Mouse (Mus musculus) forebrain, postnatal 0 days (tissue): ENCODE data around the gene Slc7a1. TPM values are rescaled to one million over a fixed set of nuclear protein-coding genes. Genes with fewer than 3 reads are reported as not detected.
A peak's percentile ranks its signal among the peaks of the same experiment; 100 is the strongest.

Source experiments
- ATAC-seq: fragments of 200-750 bp; cut with Nextera tagmentation; 2 replicates; pipeline ENCODE4 v1.8.0; 2017; ENCODE audit warnings: mild to moderate bottlenecking, moderate library complexity
- DNase-seq: peaks from one replicate; pipeline ENCODE4 v3.0.0-alpha.2; 2015
- H3K27ac ChIP-seq: fragments of 300-500 bp; sonication (generic); 2 replicates; pipeline ENCODE4 v1.5.1; 2014; ENCODE audit warnings: low read depth, mild to moderate bottlenecking, antibody characterized with exemption, low read length, moderate library complexity, mixed read lengths
- H3K27me3 ChIP-seq: fragments of 300-500 bp; sonication (generic); 2 replicates; pipeline ENCODE4 v1.6.1; 2014; ENCODE audit warnings: mild to moderate bottlenecking, low read length, mixed read lengths; ENCODE audit not compliant: insufficient read depth
- H3K36me3 ChIP-seq: fragments of 300-500 bp; sonication (generic); 2 replicates; pipeline ENCODE4 v1.6.1; 2014; ENCODE audit warnings: mild to moderate bottlenecking, moderate library complexity; ENCODE audit not compliant: insufficient read depth
- H3K4me1 ChIP-seq: fragments of 300-500 bp; sonication (generic); 2 replicates; pipeline ENCODE4 v1.6.1; 2014; ENCODE audit warnings: antibody characterized with exemption; ENCODE audit not compliant: insufficient read depth
- H3K4me2 ChIP-seq: fragments of 300-500 bp; sonication (generic); 2 replicates; pipeline ENCODE4 v1.6.1; 2014; ENCODE audit warnings: low read depth, mild to moderate bottlenecking, moderate library complexity
- H3K4me3 ChIP-seq: fragments of 300-500 bp; sonication (generic); 2 replicates; pipeline ENCODE4 v1.5.1; 2014; ENCODE audit warnings: low read depth, low read length, mixed read lengths
- H3K9ac ChIP-seq: fragments of 300-500 bp; sonication (generic); 2 replicates; pipeline ENCODE4 v1.6.1; 2014; ENCODE audit warnings: mild to moderate bottlenecking
- H3K9me3 ChIP-seq: fragments of 300-500 bp; sonication (generic); 2 replicates; pipeline ENCODE4 v1.6.1; 2016; ENCODE audit warnings: low read length
- CTCF ChIP-seq: sonication (generic); IDR thresholded peaks from 2 replicates; pipeline ENCODE4 v1.5.1; 2016; ENCODE audit warnings: antibody characterized with exemption, control low read depth, low read depth
- WGBS: fragments of 180-500 bp; shearing (Covaris S2); extraction: QIAGEN DNeasy Blood & Tissue Kit; methylation state at CpG from one replicate; pipeline ENCODE4 v1.1.7; 2014; 5-methylcytosine and 5-hydroxymethylcytosine counted together
- polyA plus RNA-seq: library from polyadenylated mRNA; unstranded; fragments of >200 nt; fragmentation: Nextera tagmentation; extraction: Ambion mirVana; gene quantifications from 2 replicates; pipeline ENCODE4 v1.2.1, GENCODE M21; 2015
- total RNA-seq: library from RNA; depleted of rRNA; stranded (reverse); fragments of >200 nt; gene quantifications from 2 replicates; pipeline ENCODE4 v1.2.3, GENCODE M21; 2014; rRNA removed

Slc7a1 gene
- total RNA-seq = 31.9 and 52.2 TPM in 2 replicates
- 28.0 and 44.0 TPM in 2 replicates for polyA plus RNA-seq

DNA sequence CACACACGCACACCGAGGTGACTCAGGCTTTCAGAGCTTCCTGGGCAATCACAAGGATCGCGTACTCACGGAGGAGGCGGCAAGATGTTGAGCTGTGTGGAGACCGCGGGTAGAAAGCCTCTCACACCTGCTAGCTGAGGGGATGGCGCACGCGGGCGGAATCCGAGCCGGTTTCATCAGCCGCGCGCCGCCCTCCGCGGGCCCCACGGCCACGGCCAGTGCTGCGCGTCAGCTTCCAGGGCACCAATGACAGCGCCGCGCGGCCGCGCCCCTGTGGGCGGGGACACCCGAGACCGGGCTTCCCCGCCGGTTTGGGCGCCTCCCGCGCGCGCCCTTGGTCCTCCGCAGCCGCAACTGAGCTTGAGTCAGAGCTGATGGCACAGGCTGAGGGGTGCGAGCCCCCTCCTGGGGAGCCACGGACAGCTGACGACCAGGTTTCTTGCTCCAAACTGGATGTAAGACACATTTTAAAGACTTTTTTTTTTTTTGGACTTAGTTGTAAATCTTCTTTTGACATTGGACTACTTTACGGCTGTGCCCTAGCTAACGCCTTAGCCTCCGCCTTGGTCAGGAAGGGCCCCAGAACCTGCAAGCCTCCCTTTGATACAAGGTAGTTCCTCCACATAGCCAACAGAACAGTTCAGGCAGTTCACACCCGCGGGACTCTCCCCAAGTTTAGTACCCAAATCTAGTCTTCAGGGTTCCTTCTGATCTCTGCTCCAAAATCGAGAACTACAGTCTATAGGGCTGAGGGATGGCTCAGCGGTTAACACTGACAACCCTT, at the start of gene Slc7a1:
TSS of gene Slc7a1 (minus strand) at position 245 of the 784 bp plus-strand sequence.
- 2% methylated on average over 52 of the region's 52 CpGs for WGBS
- peak within 1 kb of the TSS; percentile 85 for H3K27ac ChIP-seq
- TF ChIP-seq CTCF = no peak
- H3K9ac ChIP-seq = peak within 1 kb of the TSS; percentile 88
- H3K4me1 ChIP-seq = peaks cover 4% of the 10 kb centered on the region; the same call in 1 of the 2 replicates
- H3K9me3 ChIP-seq = no peaks in the 10 kb centered on the region
- ATAC-seq (peak; percentile 94), DNase-seq (peak; percentile 90)
- no peaks in the 10 kb centered on the region for H3K36me3 ChIP-seq
- no peaks in the 10 kb centered on the region for H3K27me3 ChIP-seq
- peak within 1 kb of the TSS; percentile 77 for H3K4me3 ChIP-seq
- H3K4me2 ChIP-seq = peak within 1 kb of the TSS; percentile 86

DNA sequence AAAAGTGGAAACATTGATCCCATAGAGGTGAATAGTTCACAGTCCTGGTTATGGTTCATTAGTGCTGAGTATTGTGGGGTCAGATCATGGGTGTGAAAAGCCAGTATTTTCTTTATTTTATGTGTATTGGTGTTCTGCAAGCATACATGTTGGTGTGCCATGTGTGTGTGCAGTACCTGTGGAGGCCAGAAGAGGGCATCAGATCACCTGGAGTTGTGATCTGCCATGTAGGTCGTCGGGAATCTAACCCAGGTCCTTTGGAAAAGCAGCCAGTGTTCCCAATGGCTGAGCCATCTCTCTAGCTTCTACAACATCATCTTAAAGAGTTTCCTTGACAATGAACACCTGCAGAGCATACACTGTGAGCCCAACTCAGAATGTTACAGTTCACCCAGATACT, 45.3 kb upstream of the Slc7a1 start:
- ATAC-seq (no peak), DNase-seq (no peak)
- Histone ChIP-seq H3K27me3 (no peaks in the 10 kb centered on the region), H3K9me3 (no peaks in the 10 kb centered on the region), H3K9ac (no peak overlapping the region), H3K4me3 (no peak overlapping the region), H3K27ac (no peak overlapping the region), H3K36me3 (no peaks in the 10 kb centered on the region), H3K4me2 (no peak overlapping the region), H3K4me1 (no peaks in the 10 kb centered on the region)
- peak; percentile 6; the same call in 1 of the 2 replicates for TF ChIP-seq CTCF
- 88% methylated on average over 2 of the region's 2 CpGs for WGBS

DNA sequence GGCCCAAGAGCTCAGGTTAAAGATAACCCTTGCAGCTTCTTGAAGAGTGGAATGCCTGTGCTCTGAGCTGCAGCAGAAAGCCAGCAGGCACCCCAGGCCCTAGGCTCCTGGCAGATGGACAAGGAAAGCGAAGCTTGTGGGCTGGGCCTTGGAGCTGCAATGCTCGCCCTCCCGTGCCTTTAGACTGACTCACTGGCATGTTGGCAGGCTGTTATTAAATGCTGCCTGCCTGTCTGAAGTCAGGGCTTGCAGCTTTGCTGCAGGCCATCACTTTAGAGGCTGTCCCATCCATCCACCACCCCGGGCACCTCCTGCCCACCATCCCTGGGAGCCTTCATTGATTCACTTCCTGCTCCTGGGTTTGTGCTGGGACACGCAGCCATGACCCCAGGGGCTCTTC, 44.0 kb upstream of the Slc7a1 start:
- ATAC-seq (no peak), DNase-seq (no peak)
- Histone ChIP-seq H3K9ac (no peak overlapping the region), H3K36me3 (no peaks in the 10 kb centered on the region), H3K9me3 (no peaks in the 10 kb centered on the region), H3K4me3 (no peak overlapping the region), H3K27me3 (no peaks in the 10 kb centered on the region), H3K4me2 (no peak overlapping the region), H3K4me1 (no peaks in the 10 kb centered on the region), H3K27ac (no peak overlapping the region)
- TF ChIP-seq CTCF = no peak
- WGBS = 67% methylated on average over 5 of the region's 5 CpGs

DNA sequence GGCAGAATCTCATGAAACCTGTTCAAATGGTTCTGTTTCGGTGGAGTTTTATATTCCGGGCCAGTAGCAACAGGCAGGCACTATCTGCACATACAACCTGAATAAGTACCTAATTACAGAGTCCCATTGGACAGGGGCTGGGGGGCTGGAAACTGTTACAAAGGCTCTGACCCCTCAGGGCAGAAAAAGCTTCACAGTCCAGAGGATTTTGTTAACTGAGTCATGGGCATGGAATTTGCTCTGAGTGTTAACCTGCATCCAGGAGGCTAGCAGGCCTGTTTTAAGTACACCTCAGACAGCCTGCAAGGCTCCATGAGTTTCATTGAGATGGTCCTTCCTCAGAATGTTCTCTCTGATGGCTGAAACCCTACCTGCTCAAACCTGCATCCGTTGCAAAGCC, 36.0 kb upstream of the Slc7a1 start:
- no peak overlapping the region for H3K4me3 ChIP-seq
- DNase-seq (no peak), ATAC-seq (no peak)
- no peaks in the 10 kb centered on the region for H3K36me3 ChIP-seq
- H3K4me2 ChIP-seq = no peak overlapping the region
- no peaks in the 10 kb centered on the region for H3K9me3 ChIP-seq
- H3K4me1 ChIP-seq = no peaks in the 10 kb centered on the region
- no peaks in the 10 kb centered on the region for H3K27me3 ChIP-seq
- WGBS = 72% methylated on average over 3 of the region's 3 CpGs
- H3K9ac ChIP-seq = no peak overlapping the region
- no peak for TF ChIP-seq CTCF
- H3K27ac ChIP-seq = no peak overlapping the region

DNA sequence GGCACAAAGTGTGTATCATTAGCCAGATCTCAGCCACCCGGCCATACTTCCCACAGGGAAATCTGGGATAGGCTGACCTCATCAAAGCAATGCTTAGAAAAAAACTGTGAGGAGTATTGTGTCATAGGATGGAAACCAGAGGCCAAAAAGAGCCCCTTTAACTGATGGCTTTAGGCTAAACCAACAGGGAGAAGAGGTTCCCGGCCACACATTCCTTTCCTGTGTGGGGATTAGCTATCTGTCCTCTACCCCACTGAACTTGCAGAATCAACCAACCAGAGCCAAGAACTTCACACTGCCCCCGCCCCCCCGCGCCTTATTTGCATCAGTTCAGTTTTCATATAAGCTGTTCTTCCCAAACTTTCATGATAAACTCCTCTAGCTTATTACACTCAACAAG, 32.4 kb upstream of the Slc7a1 start:
- ATAC-seq = no peak

DNA sequence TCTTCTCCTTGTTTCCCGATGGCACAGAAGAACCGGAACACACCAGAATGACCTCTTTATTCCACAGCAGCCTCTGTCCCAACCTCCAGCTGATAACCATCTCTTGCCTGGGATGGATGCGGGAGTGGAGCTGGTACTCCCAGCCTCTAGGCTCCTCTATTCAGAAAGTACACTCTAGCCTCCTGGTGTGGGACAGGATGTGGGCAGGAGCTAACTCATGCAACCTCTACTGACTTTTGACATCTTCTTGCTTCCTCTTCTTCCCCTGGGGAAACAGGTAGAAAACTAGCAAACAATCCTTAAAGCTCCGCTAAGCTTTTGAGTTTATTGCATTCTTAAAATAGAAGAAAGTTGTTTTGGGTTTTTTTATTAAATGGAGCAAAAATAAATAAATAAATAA, 29.1 kb upstream of the Slc7a1 start:
- Histone ChIP-seq H3K4me2 (no peak overlapping the region), H3K9me3 (0 out of 2 replicates have a peak, but pooled peaks cover 3% of the 10 kb centered on the region), H3K27ac (no peak overlapping the region), H3K9ac (no peak overlapping the region), H3K4me3 (no peak overlapping the region), H3K4me1 (no peaks in the 10 kb centered on the region), H3K36me3 (no peaks in the 10 kb centered on the region), H3K27me3 (no peaks in the 10 kb centered on the region)
- ATAC-seq (no peak), DNase-seq (no peak)
- TF ChIP-seq CTCF = no peak
- WGBS = 89% methylated on average over 4 of the region's 4 CpGs

More for the DNA sequence above, 32.4 kb upstream of the Slc7a1 start:
- H3K36me3 ChIP-seq = no peaks in the 10 kb centered on the region
- no peak overlapping the region for H3K9ac ChIP-seq
- no peak for TF ChIP-seq CTCF
- DNase-seq = no peak
- H3K27me3 ChIP-seq = no peaks in the 10 kb centered on the region
- no peak overlapping the region for H3K4me2 ChIP-seq
- H3K4me1 ChIP-seq = no peaks in the 10 kb centered on the region
- 0 out of 2 replicates have a peak, but pooled peaks cover under 1% of the 10 kb centered on the region for H3K9me3 ChIP-seq
- no peak overlapping the region for H3K27ac ChIP-seq
- no peak overlapping the region for H3K4me3 ChIP-seq
- WGBS = 79% methylated on average over 5 of the region's 5 CpGs

DNA sequence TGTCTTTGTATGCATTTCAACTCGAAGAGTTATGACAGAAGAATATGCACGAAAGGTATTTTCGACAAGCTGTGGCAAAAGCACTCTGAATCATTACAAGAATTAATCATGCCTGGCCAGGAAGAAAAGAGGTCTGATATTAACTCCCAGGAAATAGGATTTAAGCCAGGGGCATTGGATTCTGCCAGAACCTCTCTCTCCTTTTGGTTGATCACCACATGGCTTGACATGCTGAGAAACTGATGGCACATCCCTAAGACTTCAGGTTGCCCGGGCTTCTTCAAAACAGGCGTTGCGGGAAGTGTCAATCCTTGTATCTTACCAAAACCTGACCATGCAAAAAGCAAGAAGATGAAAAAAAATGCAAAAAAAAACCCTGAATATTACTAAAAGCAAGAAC, 25.4 kb upstream of the Slc7a1 start:
- Histone ChIP-seq H3K9me3 (0 out of 2 replicates have a peak, but pooled peaks cover 3% of the 10 kb centered on the region), H3K4me3 (no peak overlapping the region), H3K4me1 (no peaks in the 10 kb centered on the region), H3K27ac (no peak overlapping the region), H3K36me3 (no peaks in the 10 kb centered on the region), H3K9ac (no peak overlapping the region), H3K27me3 (no peaks in the 10 kb centered on the region), H3K4me2 (no peak overlapping the region)
- 76% methylated on average over 6 of the region's 6 CpGs for WGBS
- DNase-seq (no peak), ATAC-seq (no peak)
- no peak for TF ChIP-seq CTCF
